Mouse (Mus musculus) urinary bladder, adult 2 months (tissue): ENCODE data around the gene Vmn1r47. TPM values are rescaled to one million over a fixed set of nuclear protein-coding genes. Genes with fewer than 3 reads are reported as not detected.
"Not testable (repeated sequence)": the region's sequence is repeated elsewhere in the genome, so short reads cannot be mapped to it uniquely, and the experiment has no call there.

Experiments used
- DNase-seq: peaks from one replicate; pipeline ENCODE4 v3.0.0; 2022; ENCODE audit warnings: low spot score
- polyA plus RNA-seq: library from polyadenylated mRNA; depleted of rRNA; stranded (reverse); fragments of >200 nt; gene quantifications from 2 replicates; pipeline ENCODE4 v1.2.3, GENCODE M21; 2012; rRNA removed

Gene Vmn1r47
- polyA plus RNA-seq, result not detected in 2 replicates

DNA sequence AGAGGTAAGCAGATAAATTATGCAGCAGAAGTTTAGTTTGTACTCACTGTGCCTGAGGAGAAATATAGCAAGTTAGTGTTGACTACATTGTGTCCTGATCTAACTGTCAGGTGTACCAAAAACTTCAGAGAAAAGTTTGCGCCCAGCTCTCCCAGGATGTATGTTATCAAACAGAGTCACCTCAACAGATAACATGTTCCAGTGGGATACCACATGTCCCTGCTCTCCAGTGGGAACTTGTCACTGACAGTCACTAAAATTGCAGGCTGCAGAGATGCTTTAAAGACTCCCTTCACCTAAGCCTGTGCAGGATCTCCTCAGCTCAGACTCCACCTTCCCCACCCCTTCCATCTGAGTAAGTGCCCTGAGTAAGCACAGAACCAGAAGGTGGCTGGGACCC lies at the start of gene Vmn1r47:
Vmn1r47 (plus strand) TSS at position 301 of the 400 bp plus-strand sequence.
- not testable (repeated sequence) for DNase-seq

DNA sequence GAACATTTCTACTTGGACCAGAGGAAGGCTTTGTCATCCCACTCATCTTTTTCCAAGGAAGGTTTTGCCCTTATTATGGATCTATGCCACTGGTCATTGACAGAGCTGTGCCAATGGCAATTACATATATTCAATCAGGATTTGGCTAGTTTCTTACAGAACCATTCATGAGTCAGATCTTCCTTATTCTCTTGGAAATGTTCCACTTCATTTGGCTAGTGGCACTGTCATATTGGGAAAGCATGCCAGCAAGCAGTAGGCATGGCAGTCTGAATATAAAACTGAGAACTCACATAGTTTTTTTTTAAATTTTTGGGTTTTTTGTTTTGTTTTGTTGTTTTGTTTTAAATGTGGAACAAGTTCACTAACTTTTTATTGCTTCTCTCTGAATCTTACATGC lies 49.6 kb upstream of the Vmn1r47 start:
- DNase-seq, result no peak

DNA sequence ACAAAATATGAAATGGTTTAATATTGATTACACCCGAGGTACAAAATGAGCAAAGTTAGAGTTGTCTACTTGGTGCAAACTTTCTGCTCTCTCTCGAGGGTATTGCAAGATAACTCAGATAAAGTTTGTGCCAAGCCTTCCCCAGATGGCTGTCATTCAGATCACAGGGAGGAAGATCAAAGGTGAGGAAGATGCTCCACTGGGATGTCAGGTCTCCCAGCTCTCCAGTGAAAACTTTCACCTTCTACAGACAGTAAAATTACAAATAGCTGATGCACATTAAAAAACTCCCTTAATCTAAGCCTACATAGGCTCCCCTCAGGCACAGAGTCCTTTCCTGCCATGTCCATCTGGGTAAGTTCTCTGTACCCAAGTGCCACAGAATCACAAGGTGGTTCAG lies 46.9 kb upstream of the Vmn1r47 start, which contains the start of gene Vmn1r46:
Vmn1r46 (plus strand) TSS at position 301 of the 400 bp plus-strand sequence.
- DNase-seq, result no peak

DNA sequence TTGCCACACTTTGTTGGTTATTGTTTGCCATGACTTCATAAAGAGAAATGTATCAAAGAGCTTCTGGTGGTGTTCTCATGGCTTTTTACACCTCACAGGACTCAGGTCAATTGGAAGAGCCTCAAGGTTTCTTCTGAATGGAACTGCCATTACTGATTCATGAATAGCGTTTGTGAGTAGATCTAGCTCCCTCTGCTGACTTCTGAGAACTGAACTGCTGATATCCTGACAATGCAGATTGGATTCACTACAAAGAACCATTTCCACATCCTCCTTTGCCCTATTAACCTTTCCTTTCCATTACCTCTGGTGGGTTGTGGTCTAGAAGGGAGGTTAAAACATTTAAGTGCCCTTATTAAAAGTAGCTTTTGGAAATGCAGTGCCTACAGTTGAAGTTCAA lies 30.0 kb upstream of the Vmn1r47 start:
- DNase-seq, result no peak

DNA sequence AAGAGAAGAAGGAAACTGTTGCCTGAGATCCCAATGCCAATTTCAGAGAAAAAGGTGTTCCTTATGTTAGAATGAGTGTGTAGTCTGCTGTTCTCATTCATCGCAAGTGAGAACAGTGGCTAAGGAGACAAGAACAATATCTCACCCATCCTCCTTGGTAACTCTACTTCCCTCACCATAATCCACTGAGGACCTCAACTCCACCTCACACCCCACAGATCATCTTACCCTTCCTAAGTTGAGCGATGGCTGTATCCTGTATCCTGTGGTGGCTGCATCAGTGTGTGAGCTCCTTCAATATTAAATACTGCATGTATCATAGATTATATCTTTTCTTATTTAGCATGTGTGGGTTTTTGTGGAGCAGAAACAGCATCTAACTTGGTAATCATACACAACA lies 20.8 kb downstream of the Vmn1r47 start, which contains the start of gene Vmn1r48:
Vmn1r48 (minus strand) TSS at position 101 of the 400 bp plus-strand sequence.
- DNase-seq, result not testable (repeated sequence)

Other genes with a start within 250 kb of the Vmn1r47 start
- gene Vmn1r42, start 139.7 kb upstream of the Vmn1r47 start, polyA plus RNA-seq, result not detected in 2 replicates
- gene Vmn1r43, start 139.7 kb upstream of the Vmn1r47 start, polyA plus RNA-seq, result not detected in 2 replicates
- not detected in 2 replicates for gene Vmn1r44, start 132.5 kb upstream of the Vmn1r47 start, polyA plus RNA-seq
- gene Vmn1r45, start 75.5 kb upstream of the Vmn1r47 start, polyA plus RNA-seq, result not detected in 2 replicates
- not detected in 2 replicates for gene Vmn1r46, start 46.8 kb upstream of the Vmn1r47 start, polyA plus RNA-seq
- gene Vmn1r48, start 20.7 kb downstream of the Vmn1r47 start, polyA plus RNA-seq, result not detected in 2 replicates
- not detected in 2 replicates for gene Vmn1r49, start 62.4 kb downstream of the Vmn1r47 start, polyA plus RNA-seq
- gene Vmn1r50, start 85.3 kb downstream of the Vmn1r47 start, polyA plus RNA-seq, result not detected in 2 replicates
- gene Vmn1r51, start 106.4 kb downstream of the Vmn1r47 start, polyA plus RNA-seq, result not detected in 2 replicates
- not detected in 2 replicates for gene Vmn1r52, start 158.7 kb downstream of the Vmn1r47 start, polyA plus RNA-seq
- gene V1ra8, start 186.6 kb downstream of the Vmn1r47 start, polyA plus RNA-seq, result not detected in 2 replicates
- gene Vmn1r53, start 208.3 kb downstream of the Vmn1r47 start, polyA plus RNA-seq, result 0.10 TPM in 1 of 2 replicates, not detected in the other
- not detected in 2 replicates for gene Vmn1r54, start 230.2 kb downstream of the Vmn1r47 start, polyA plus RNA-seq